Comparison of ENCODE assay signal across 8 mouse cellular contexts in genomic region chr11:29525988-29526794, GRCm38 (mm10). TPM values are rescaled to one million over a fixed set of nuclear protein-coding genes. Genes with fewer than 3 reads are reported as not detected.
DNase-seq lines count a peak whose midpoint lies in the region; ATAC-seq and TF ChIP-seq lines count a peak whose summit lies in the region.

TSS of gene Mtif2 (plus strand) at chr11:29526408.

- intact Hi-C loops in heart, postnatal 10 days (cut with DNase I): no loop called here

- WGBS in forebrain, embryonic 14.5 days: 3% methylated on average over 47 of the region's 47 CpGs
- 2% methylated on average over 47 of the region's 47 CpGs for WGBS in liver, embryonic 15.5 days (ENCODE audit: insufficient replicate concordance)
- WGBS in neural tube, embryonic 11.5 days: 3% methylated on average over 47 of the region's 47 CpGs
- WGBS in stomach, embryonic 16.5 days: 2% methylated on average over 47 of the region's 47 CpGs

- peak; percentile 97 for ATAC-seq in forebrain, embryonic 14.5 days
- peak; percentile 97 for ATAC-seq in liver, embryonic 15.5 days (ENCODE audit: insufficient read depth)
- peak; percentile 94 for ATAC-seq in neural tube, embryonic 11.5 days (ENCODE audit: insufficient read depth, low FRiP score, low TSS enrichment)
- peak; percentile 96 for ATAC-seq in stomach, embryonic 16.5 days (ENCODE audit: insufficient read depth, low FRiP score)

- peak; percentile 27; the same call in 1 of the 2 replicates for TF ChIP-seq EP300 in ES-Bruce4 (IDR thresholded peaks at IDR 0.05; ENCODE audit: insufficient read depth, low read depth, low read length)

- peak within 1 kb of the TSS; percentile 36 for H3K27ac ChIP-seq in ES-Bruce4 (ENCODE audit: insufficient read depth, low read length)
- peak within 1 kb of the TSS; percentile 71 for H3K27ac ChIP-seq in forebrain, embryonic 14.5 days (ENCODE audit: low read depth, low read length)
- H3K27ac ChIP-seq in liver, embryonic 15.5 days (replicated peaks): peak within 1 kb of the TSS; percentile 82
- H3K27ac ChIP-seq in neural tube, embryonic 11.5 days (ENCODE audit: low read depth, low read length): peak within 1 kb of the TSS; percentile 60; the same call in 1 of the 2 replicates
- peak within 1 kb of the TSS; percentile 69 for H3K27ac ChIP-seq in stomach, embryonic 16.5 days (ENCODE audit: low read length)

- no peaks in the 10 kb centered on the region for H3K4me1 ChIP-seq in ES-Bruce4 (ENCODE audit: control insufficient read depth, insufficient read depth, low read length)
- H3K4me1 ChIP-seq in forebrain, embryonic 14.5 days (ENCODE audit: control insufficient read depth, insufficient read depth, low read length): peaks cover 8% of the 10 kb centered on the region
- peaks cover 25% of the 10 kb centered on the region for H3K4me1 ChIP-seq in liver, embryonic 15.5 days (replicated peaks)
- no peaks in the 10 kb centered on the region for H3K4me1 ChIP-seq in neural tube, embryonic 11.5 days (ENCODE audit: control insufficient read depth, insufficient read depth, low read length)
- H3K4me1 ChIP-seq in stomach, embryonic 16.5 days (ENCODE audit: control insufficient read depth, insufficient read depth, low read length): peaks cover 4% of the 10 kb centered on the region

- no peaks in the 10 kb centered on the region for H3K9me3 ChIP-seq in ES-Bruce4 (replicated peaks; ENCODE audit: control insufficient read depth, insufficient read depth, low read length, poor library complexity, severe bottlenecking)
- no peaks in the 10 kb centered on the region for H3K9me3 ChIP-seq in forebrain, embryonic 14.5 days (replicated peaks; ENCODE audit: control insufficient read depth, low read length)
- H3K9me3 ChIP-seq in liver, embryonic 15.5 days (replicated peaks): no peaks in the 10 kb centered on the region
- H3K9me3 ChIP-seq in neural tube, embryonic 11.5 days (ENCODE audit: control insufficient read depth, low read length): no peaks in the 10 kb centered on the region
- H3K9me3 ChIP-seq in stomach, embryonic 16.5 days (replicated peaks; ENCODE audit: control insufficient read depth, low read length): no peaks in the 10 kb centered on the region

- H3K4me2 ChIP-seq in forebrain, embryonic 14.5 days (ENCODE audit: low read length): peak within 1 kb of the TSS; percentile 79
- peak within 1 kb of the TSS; percentile 76 for H3K4me2 ChIP-seq in liver, embryonic 15.5 days
- peak within 1 kb of the TSS; percentile 80 for H3K4me2 ChIP-seq in neural tube, embryonic 11.5 days (ENCODE audit: low read depth)
- peak within 1 kb of the TSS; percentile 58 for H3K4me2 ChIP-seq in stomach, embryonic 16.5 days (ENCODE audit: low read depth, low read length)

- DNase-seq in cerebellum, adult 11 months: peak; percentile 69
- DNase-seq in forebrain, embryonic 14.5 days (ENCODE audit: low spot score): peak; percentile 89
- peak; percentile 86 to 90 for DNase-seq in heart, postnatal 10 days
- DNase-seq in kidney, postnatal 4 days: peak; percentile 88 to 92
- peak; percentile 88 for DNase-seq in neural tube, embryonic 11.5 days (ENCODE audit: low spot score)

- H3K36me3 ChIP-seq in ES-Bruce4 (ENCODE audit: control insufficient read depth, insufficient read depth, low read length, poor library complexity, severe bottlenecking): peaks cover 12% of the 10 kb centered on the region
- peaks cover 12% of the 10 kb centered on the region for H3K36me3 ChIP-seq in forebrain, embryonic 14.5 days (ENCODE audit: control insufficient read depth, insufficient read depth, low read length)
- H3K36me3 ChIP-seq in liver, embryonic 15.5 days (replicated peaks): peaks cover 12% of the 10 kb centered on the region; the same call in 1 of the 2 replicates
- no peaks in the 10 kb centered on the region for H3K36me3 ChIP-seq in neural tube, embryonic 11.5 days (ENCODE audit: control insufficient read depth, insufficient read depth, low read length)
- no peaks in the 10 kb centered on the region; the same call in 1 of the 2 replicates for H3K36me3 ChIP-seq in stomach, embryonic 16.5 days (ENCODE audit: control insufficient read depth, insufficient read depth, low read length)

- TF ChIP-seq CTCF in ES-Bruce4 (IDR thresholded peaks at IDR 0.05; ENCODE audit: low read depth, low read length): no peak

- H3K27me3 ChIP-seq in ES-Bruce4 (ENCODE audit: control insufficient read depth, insufficient read depth, low read length, poor library complexity, severe bottlenecking): no peaks in the 10 kb centered on the region
- H3K27me3 ChIP-seq in forebrain, embryonic 14.5 days (replicated peaks; ENCODE audit: control insufficient read depth, insufficient read depth, low read length): no peaks in the 10 kb centered on the region
- no peaks in the 10 kb centered on the region for H3K27me3 ChIP-seq in liver, embryonic 15.5 days
- H3K27me3 ChIP-seq in neural tube, embryonic 11.5 days (ENCODE audit: control insufficient read depth, insufficient read depth, low read length): no peaks in the 10 kb centered on the region
- H3K27me3 ChIP-seq in stomach, embryonic 16.5 days (ENCODE audit: control insufficient read depth, insufficient read depth, low read length): no peaks in the 10 kb centered on the region

- peak within 1 kb of the TSS; percentile 86 for H3K4me3 ChIP-seq in ES-Bruce4 (ENCODE audit: low read depth, low read length)
- peak within 1 kb of the TSS; percentile 69 for H3K4me3 ChIP-seq in forebrain, embryonic 14.5 days (ENCODE audit: low read depth, low read length)
- peak within 1 kb of the TSS; percentile 87 for H3K4me3 ChIP-seq in liver, embryonic 15.5 days (replicated peaks)
- peak within 1 kb of the TSS; percentile 73 for H3K4me3 ChIP-seq in neural tube, embryonic 11.5 days (ENCODE audit: low read depth, low read length)
- H3K4me3 ChIP-seq in stomach, embryonic 16.5 days (replicated peaks; ENCODE audit: low read length): peak within 1 kb of the TSS; percentile 69

- TF ChIP-seq POLR2A in ES-Bruce4 (IDR thresholded peaks at IDR 0.05; ENCODE audit: insufficient read depth, low read length): peak; percentile 79

- peak within 1 kb of the TSS; percentile 81 for H3K9ac ChIP-seq in ES-Bruce4 (ENCODE audit: low read depth, poor library complexity, severe bottlenecking)
- H3K9ac ChIP-seq in forebrain, embryonic 14.5 days (ENCODE audit: low read length): peak within 1 kb of the TSS; percentile 84
- peak within 1 kb of the TSS; percentile 73 for H3K9ac ChIP-seq in liver, embryonic 15.5 days
- H3K9ac ChIP-seq in neural tube, embryonic 11.5 days (ENCODE audit: low read length): peak within 1 kb of the TSS; percentile 78
- peak within 1 kb of the TSS; percentile 78 for H3K9ac ChIP-seq in stomach, embryonic 16.5 days (ENCODE audit: low read length)

RNA-seq across cellular contexts. Expression of gene Mtif2, which starts in this region (rescaled TPM):
- 37.9 and 38.7 TPM in 2 replicates for polyA plus RNA-seq in ES-Bruce4 (2011; ENCODE audit: insufficient read depth, insufficient read length, low read depth, missing spikeins)
- polyA plus RNA-seq in forebrain, embryonic 14.5 days (2014; fragmentation: Nextera tagmentation; extraction: Ambion mirVana): 34.0 and 37.6 TPM in 2 replicates
- 10 to 100 TPM; 50.2 to 53.4 TPM for total RNA-seq in heart, postnatal 10 days (2021)
- 19.4 and 21.5 TPM in 2 replicates for polyA plus RNA-seq in liver, embryonic 15.5 days (2015; fragmentation: Nextera tagmentation; extraction: Ambion mirVana)
- polyA plus RNA-seq in neural tube, embryonic 11.5 days (2014; fragmentation: Nextera tagmentation; extraction: Ambion mirVana): 41.9 and 43.3 TPM in 2 replicates
- polyA plus RNA-seq in stomach, embryonic 16.5 days (2015; fragmentation: Nextera tagmentation; extraction: Ambion mirVana): 35.7 and 41.5 TPM in 2 replicates

Comparison
In these comparisons a context has a peak if more than half of its experiments do, and no peak if none do; other contexts are left out.
1. Peak in every context shown above with its lines: DNase-seq, ATAC-seq, H3K4me3 ChIP-seq and H3K27ac ChIP-seq.